In genomic region chr5:91198620-91199019, GRCm38 (mm10) we compare ENCODE assay signal across 9 mouse cellular contexts. TPM values are rescaled to one million over a fixed set of nuclear protein-coding genes. Genes with fewer than 3 reads are reported as not detected.
DNase-seq lines count a peak whose midpoint lies in the region; ATAC-seq and TF ChIP-seq lines count a peak whose summit lies in the region.
"Had no signal": no experiment of that assay in that cellular context is flagged by ENCODE, and none has a peak within 500 bp of the region (broad histone marks: within the 10 kb centered on the region; RNA-seq: fewer than 3 reads in every experiment).

No protein-coding gene starts in this region.

- no peaks in the 10 kb centered on the region for H3K4me1 ChIP-seq in cortical plate, adult 2 months (ENCODE audit: control insufficient read depth, insufficient read depth, low read length)
- no peaks in the 10 kb centered on the region for H3K4me1 ChIP-seq in hindbrain, embryonic 16.5 days (ENCODE audit: control insufficient read depth, insufficient read depth, low read depth, low read length)
- H3K4me1 ChIP-seq in neural tube, embryonic 15.5 days = no peaks in the 10 kb centered on the region

- H3K9ac ChIP-seq in hindbrain, embryonic 16.5 days (ENCODE audit: low read depth, low read length) = no peak overlapping the region
- no peak overlapping the region for H3K9ac ChIP-seq in neural tube, embryonic 15.5 days (replicated peaks)

- H3K27ac ChIP-seq in cortical plate, adult 2 months (ENCODE audit: insufficient read depth, low read length) = no peak overlapping the region
- H3K27ac ChIP-seq in hindbrain, embryonic 16.5 days (ENCODE audit: low read depth, low read length) = no peak overlapping the region
- H3K27ac ChIP-seq in neural tube, embryonic 15.5 days (replicated peaks) = no peak overlapping the region

- peak; percentile 6 for DNase-seq in adrenal gland, postnatal 10 days
- DNase-seq in adrenal gland, adult 2 months = no peak
- DNase-seq in 3T3-L1 (ENCODE audit: low read depth, low spot score) = peak; percentile 71
- peak; percentile 21 to 42 for DNase-seq in left cerebral cortex, postnatal 25 days (ENCODE audit: low spot score in 2 of 2)
- no peak for DNase-seq in thymus, postnatal 25 days

- no peak for TF ChIP-seq POLR2A in cortical plate, adult 2 months (IDR thresholded peaks at IDR 0.05; ENCODE audit: extremely low read depth, insufficient read depth, low read length)

- TF ChIP-seq CTCF in cortical plate, adult 2 months (IDR thresholded peaks at IDR 0.05; ENCODE audit: extremely low read depth, insufficient read depth, low read length) = peak; percentile 66

- 0 out of 2 replicates have a peak overlapping the region, but pooled peaks have one; percentile 29 for H3K4me2 ChIP-seq in hindbrain, embryonic 16.5 days (ENCODE audit: low read length)
- H3K4me2 ChIP-seq in neural tube, embryonic 15.5 days = no peak overlapping the region

- ATAC-seq in hindbrain, embryonic 16.5 days = peak; percentile 75
- peak; percentile 79; the same call in 1 of the 2 replicates for ATAC-seq in neural tube, embryonic 15.5 days (ENCODE audit: low FRiP score)

- no peaks in the 10 kb centered on the region for H3K27me3 ChIP-seq in hindbrain, embryonic 16.5 days (replicated peaks; ENCODE audit: control insufficient read depth, insufficient read depth, low read length)
- no peaks in the 10 kb centered on the region for H3K27me3 ChIP-seq in neural tube, embryonic 15.5 days (replicated peaks)

- 40% methylated on average over 7 of the region's 7 CpGs for WGBS in hindbrain, embryonic 16.5 days
- 50% methylated on average over 7 of the region's 7 CpGs for WGBS in neural tube, embryonic 15.5 days

- no peaks in the 10 kb centered on the region for H3K36me3 ChIP-seq in hindbrain, embryonic 16.5 days (ENCODE audit: control insufficient read depth, insufficient read depth, low read length)
- no peaks in the 10 kb centered on the region for H3K36me3 ChIP-seq in neural tube, embryonic 15.5 days

- H3K9me3 ChIP-seq in hindbrain, embryonic 16.5 days (ENCODE audit: control insufficient read depth, low read length) = no peaks in the 10 kb centered on the region
- H3K9me3 ChIP-seq in neural tube, embryonic 15.5 days (replicated peaks) = no peaks in the 10 kb centered on the region

- no peak overlapping the region for H3K4me3 ChIP-seq in cortical plate, adult 2 months (ENCODE audit: insufficient read depth, low read length)
- no peak overlapping the region for H3K4me3 ChIP-seq in hindbrain, embryonic 16.5 days (ENCODE audit: low read length)
- H3K4me3 ChIP-seq in neural tube, embryonic 15.5 days (replicated peaks) = no peak overlapping the region

- intact Hi-C loops in left cerebral cortex, postnatal 25 days (cut with DNase I) = loop anchor here (5.0 kb wide), 1 partner anchor 246 kb away; no protein-coding TSS in a partner anchor

RNA-seq across cellular contexts. Expression of gene Areg, which starts 59.2 kb away (rescaled TPM):
- under 1 TPM in 1 of 2 experiments, not detected in 1; 0.21 TPM for total RNA-seq in adrenal gland, postnatal 10 days (2021)
- total RNA-seq in adrenal gland, adult 2 months (2021) = not detected
- polyA plus RNA-seq in adrenal gland, adult 2 months (2012; rRNA removed) = not detected in 2 replicates
- polyA plus RNA-seq in cortical plate, adult 2 months (2012; rRNA removed) = 0.10 and 0.11 TPM in 2 replicates
- 0.71 and 0.81 TPM in 2 replicates for polyA plus RNA-seq in hindbrain, embryonic 16.5 days (2015; fragmentation: Nextera tagmentation; extraction: Ambion mirVana)
- total RNA-seq in left cerebral cortex, postnatal 25 days (2021) = under 1 TPM in 1 of 2 experiments, not detected in 1; 0.37 TPM
- 2.7 and 2.8 TPM in 2 replicates for polyA plus RNA-seq in neural tube, embryonic 15.5 days (2015; fragmentation: Nextera tagmentation; extraction: Ambion mirVana)
- total RNA-seq: heart, postnatal 36 days had no signal

Comparison
In these comparisons a context has a peak if more than half of its experiments do, and no peak if none do; other contexts are left out.
1. DNase-seq: peak in adrenal gland, postnatal 10 days (single experiment), 3T3-L1 (single experiment) and left cerebral cortex, postnatal 25 days (2 of 2); none in adrenal gland, adult 2 months (single experiment) and thymus, postnatal 25 days (single experiment).